Mouse (Mus musculus) limb, embryonic 10.5 days (tissue): Measurements from ENCODE around the gene Men1. TPM values are rescaled to one million over a fixed set of nuclear protein-coding genes. Genes with fewer than 3 reads are reported as not detected.
"Not testable (repeated sequence)": the region's sequence is repeated elsewhere in the genome, so short reads cannot be mapped to it uniquely, and the experiment has no call there.

Experiments used
- DNase-seq: peaks from one replicate; pipeline ENCODE4 v3.0.0-alpha.2; 2017; ENCODE audit warnings: low spot score
- H3K27ac ChIP-seq: fragments of 300-500 bp; sonication (generic); 2 replicates; pipeline ENCODE4 v1.5.1; 2016; ENCODE audit warnings: mild to moderate bottlenecking
- H3K27me3 ChIP-seq: fragments of 300-500 bp; sonication (generic); 2 replicates; pipeline ENCODE4 v1.6.1; 2016; ENCODE audit warnings: low read depth, mild to moderate bottlenecking; ENCODE audit not compliant: poor library complexity, severe bottlenecking
- H3K36me3 ChIP-seq: fragments of 300-500 bp; sonication (generic); 2 replicates; pipeline ENCODE4 v1.6.1; 2016; ENCODE audit warnings: mild to moderate bottlenecking, moderate library complexity
- H3K4me1 ChIP-seq: fragments of 300-500 bp; sonication (generic); 2 replicates; pipeline ENCODE4 v1.6.1; 2016
- H3K4me3 ChIP-seq: fragments of 300-500 bp; sonication (generic); 2 replicates; pipeline ENCODE4 v1.5.1; 2016; ENCODE audit warnings: mild to moderate bottlenecking, moderate library complexity
- H3K9me3 ChIP-seq: fragments of 300-500 bp; sonication (generic); replicated peaks from 2 replicates; pipeline ENCODE4 v1.6.1; 2016; ENCODE audit warnings: mild to moderate bottlenecking
- WGBS: fragments of 180-500 bp; shearing (Covaris S2); methylation state at CpG from one replicate; pipeline ENCODE4 v1.1.7; 2016; 5-methylcytosine and 5-hydroxymethylcytosine counted together
- polyA plus RNA-seq: library from polyadenylated mRNA; unstranded; fragments of >200 nt; fragmentation: Nextera tagmentation; extraction: Ambion mirVana; gene quantifications from 2 replicates; pipeline ENCODE4 v1.2.1, GENCODE M21; 2016

Men1 gene
- 118 and 120 TPM in 2 replicates for polyA plus RNA-seq

GRCm38 (mm10) chr19:6334673-6335457 lies at the start of gene Men1:
Gene Men1, plus strand, starts transcription at chr19:6334979.
- Histone ChIP-seq H3K36me3 (peaks cover 34% of the 10 kb centered on the region), H3K4me3 (peak within 1 kb of the TSS; percentile 61), H3K9me3 (no peaks in the 10 kb centered on the region), H3K27ac (peak within 1 kb of the TSS; percentile 86), H3K27me3 (no peaks in the 10 kb centered on the region), H3K4me1 (peaks cover 37% of the 10 kb centered on the region)
- peak; percentile 94 for DNase-seq
- WGBS: under 1% methylated on average over 43 of the region's 43 CpGs

DNA sequence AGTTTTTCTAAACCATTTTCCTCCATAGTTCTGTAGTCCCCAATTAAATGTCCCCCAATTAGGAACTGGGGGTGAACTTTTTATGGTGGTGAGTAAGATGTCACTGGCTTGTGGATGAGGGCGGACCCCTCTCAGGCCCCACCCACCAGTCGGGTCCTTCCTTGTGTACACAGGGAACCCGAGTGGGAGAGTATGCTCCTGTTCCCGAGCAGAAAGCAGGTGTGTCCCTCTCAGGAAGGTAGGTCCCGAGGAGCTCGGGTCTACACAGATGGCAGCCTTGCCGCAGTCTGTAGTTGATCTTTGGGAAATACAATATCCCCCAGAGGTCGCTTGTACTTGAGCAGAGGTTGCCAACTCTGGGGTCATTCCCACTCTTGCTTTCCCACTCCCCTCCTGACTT lies 49.6 kb upstream of the Men1 start:
- peak overlapping the region; percentile 7; the same call in 1 of the 2 replicates for H3K27ac ChIP-seq
- 78% methylated on average over 8 of the region's 8 CpGs for WGBS
- no peak for DNase-seq

DNA sequence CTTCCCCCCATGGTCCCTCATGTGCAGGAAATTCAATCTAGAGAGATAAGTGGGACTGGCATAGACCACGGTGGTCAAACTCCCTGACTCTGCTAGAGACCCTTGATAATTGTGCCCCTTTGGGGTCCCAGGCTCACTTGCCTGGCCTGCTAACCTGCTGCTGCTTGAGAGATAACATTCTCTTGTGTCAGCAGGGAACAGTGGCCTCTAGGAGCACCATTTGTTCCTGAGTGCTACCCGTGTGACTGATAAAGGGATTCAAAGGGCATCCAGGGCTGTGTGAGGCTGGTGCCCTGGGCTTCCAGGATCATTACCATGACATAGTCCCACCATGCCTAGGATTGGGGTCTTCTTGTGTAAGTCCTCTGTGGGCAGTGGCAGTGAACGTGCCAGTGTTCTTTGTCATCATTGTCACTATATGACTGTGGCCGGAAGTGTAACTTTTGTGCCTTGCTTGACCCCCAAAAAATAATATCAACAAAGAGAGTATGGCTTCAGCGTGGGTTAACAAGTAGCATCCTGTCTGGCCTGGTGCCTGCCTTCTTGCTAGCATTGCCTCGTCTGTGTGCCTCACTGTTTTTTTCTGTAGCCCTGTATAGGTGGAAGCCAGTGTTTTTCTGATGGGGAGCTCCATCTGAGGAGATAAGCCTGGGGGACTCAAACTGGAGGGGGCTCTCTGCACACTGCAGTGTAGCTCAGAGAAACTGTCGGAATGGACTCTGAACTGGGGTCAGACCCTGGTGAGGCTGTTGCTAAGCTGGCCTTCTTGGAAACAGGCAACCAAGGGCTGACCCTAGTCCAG lies 48.9 kb upstream of the Men1 start:
- H3K4me3 ChIP-seq: no peak overlapping the region
- peaks cover 94% of the 10 kb centered on the region for H3K36me3 ChIP-seq
- peak overlapping the region; percentile 7; the same call in 1 of the 2 replicates for H3K27ac ChIP-seq
- WGBS: 84% methylated on average over 7 of the region's 7 CpGs
- H3K4me1 ChIP-seq: peaks cover 12% of the 10 kb centered on the region; the same call in 1 of the 2 replicates
- H3K27me3 ChIP-seq: no peaks in the 10 kb centered on the region
- DNase-seq: no peak
- H3K9me3 ChIP-seq: no peaks in the 10 kb centered on the region

More for the DNA sequence above, 49.6 kb upstream of the Men1 start:
- Histone ChIP-seq H3K4me1 (peaks cover 12% of the 10 kb centered on the region), H3K4me3 (no peak overlapping the region), H3K27me3 (no peaks in the 10 kb centered on the region), H3K9me3 (no peaks in the 10 kb centered on the region), H3K36me3 (peaks cover 98% of the 10 kb centered on the region)

DNA sequence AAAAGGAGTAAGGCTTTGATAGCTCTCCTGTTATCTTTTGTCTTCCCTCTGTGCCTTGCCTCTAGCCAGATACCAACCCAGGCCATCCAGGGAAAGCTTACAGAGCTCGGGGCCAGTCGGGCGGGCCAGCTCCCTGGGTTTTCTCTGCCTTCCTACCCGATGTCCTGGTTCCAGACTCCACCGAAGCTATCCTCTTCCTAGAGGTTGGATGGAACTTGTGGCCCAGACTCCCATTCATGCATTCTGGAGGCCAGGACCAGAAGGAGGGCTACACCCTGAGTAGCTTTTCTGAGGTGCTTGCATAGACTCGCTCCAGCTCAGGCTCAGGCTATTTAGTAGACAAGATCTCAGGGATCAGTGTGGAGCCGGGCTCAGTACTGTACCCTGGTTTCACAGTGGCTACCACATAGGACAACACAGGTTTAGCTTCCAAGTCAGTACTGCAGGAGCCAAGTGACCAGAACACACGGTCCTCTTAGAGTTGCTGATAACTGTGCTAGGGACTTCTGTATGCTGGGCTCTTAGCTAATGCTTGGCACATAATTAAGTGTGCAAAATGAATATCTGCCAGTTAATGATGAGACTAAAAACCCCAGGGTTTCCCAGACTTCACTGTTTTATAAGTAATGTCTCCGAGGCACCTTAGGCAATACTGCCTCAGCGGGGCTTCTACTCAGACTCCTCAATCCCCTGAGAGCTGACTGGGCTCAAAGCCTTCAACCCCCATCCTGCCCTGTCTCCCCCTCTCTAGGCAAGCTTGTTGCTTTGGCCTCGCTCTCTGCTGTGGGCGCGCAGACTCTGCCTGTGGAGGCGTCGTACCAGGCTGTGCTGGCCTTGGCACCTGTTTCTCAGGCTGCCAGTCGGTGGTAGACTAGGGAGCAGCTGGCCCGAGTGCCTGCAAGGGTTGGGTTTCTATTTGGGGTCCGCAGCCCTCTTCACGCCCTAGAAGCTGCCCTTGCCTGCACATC lies 48.1 kb upstream of the Men1 start:
- Histone ChIP-seq H3K36me3 (peaks cover 94% of the 10 kb centered on the region), H3K27ac (no peak overlapping the region), H3K4me3 (no peak overlapping the region), H3K27me3 (no peaks in the 10 kb centered on the region), H3K9me3 (no peaks in the 10 kb centered on the region), H3K4me1 (peaks cover 11% of the 10 kb centered on the region; the same call in 1 of the 2 replicates)
- DNase-seq: no peak
- WGBS: 91% methylated on average over 19 of the region's 19 CpGs

DNA sequence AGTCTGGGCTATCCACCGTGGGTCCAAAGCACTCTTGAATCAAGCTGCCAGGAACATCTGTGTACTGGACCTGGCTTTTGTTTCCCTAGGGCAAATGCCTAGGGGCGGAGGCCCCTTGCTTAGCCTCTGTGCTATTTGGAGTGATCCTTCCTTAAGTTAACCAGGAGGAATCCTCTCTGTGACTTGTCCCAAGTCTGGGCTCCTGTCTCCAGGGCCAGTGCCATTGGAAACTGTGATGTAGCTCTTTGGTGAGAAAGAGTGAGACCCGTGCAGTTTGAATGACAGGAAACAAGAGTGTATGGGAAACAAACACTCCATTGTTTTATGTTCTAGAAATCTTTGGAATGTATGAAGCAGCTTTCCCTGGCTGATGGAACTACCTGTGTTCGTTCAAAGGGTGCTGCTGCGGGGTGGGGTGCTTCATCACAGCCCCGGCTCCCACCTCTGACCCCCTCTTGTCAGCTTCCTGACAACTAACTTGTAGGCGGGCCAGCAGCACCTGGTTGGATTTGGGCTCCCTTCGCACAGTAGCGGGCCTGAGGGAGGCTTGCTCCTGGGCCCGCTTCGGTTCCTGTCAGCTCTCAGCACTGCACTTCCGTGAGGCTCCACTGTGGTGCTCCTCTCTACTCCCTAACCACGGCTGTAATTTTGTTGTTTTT lies 46.4 kb upstream of the Men1 start:
- Histone ChIP-seq H3K36me3 (peaks cover 92% of the 10 kb centered on the region), H3K9me3 (no peaks in the 10 kb centered on the region), H3K27ac (peak overlapping the region; percentile 32; the same call in 1 of the 2 replicates), H3K27me3 (no peaks in the 10 kb centered on the region), H3K4me1 (peaks cover 11% of the 10 kb centered on the region; the same call in 1 of the 2 replicates), H3K4me3 (no peak overlapping the region)
- WGBS: 84% methylated on average over 13 of the region's 13 CpGs
- DNase-seq: no peak

GRCm38 (mm10) chr19:6289696-6290238 lies 45.0 kb upstream of the Men1 start:
- Histone ChIP-seq H3K4me1 (peaks cover 11% of the 10 kb centered on the region; the same call in 1 of the 2 replicates), H3K27me3 (no peaks in the 10 kb centered on the region), H3K4me3 (no peak overlapping the region), H3K27ac (no peak overlapping the region), H3K9me3 (no peaks in the 10 kb centered on the region), H3K36me3 (peaks cover 92% of the 10 kb centered on the region)
- no peak for DNase-seq
- 92% methylated on average over 14 of the region's 14 CpGs for WGBS

DNA sequence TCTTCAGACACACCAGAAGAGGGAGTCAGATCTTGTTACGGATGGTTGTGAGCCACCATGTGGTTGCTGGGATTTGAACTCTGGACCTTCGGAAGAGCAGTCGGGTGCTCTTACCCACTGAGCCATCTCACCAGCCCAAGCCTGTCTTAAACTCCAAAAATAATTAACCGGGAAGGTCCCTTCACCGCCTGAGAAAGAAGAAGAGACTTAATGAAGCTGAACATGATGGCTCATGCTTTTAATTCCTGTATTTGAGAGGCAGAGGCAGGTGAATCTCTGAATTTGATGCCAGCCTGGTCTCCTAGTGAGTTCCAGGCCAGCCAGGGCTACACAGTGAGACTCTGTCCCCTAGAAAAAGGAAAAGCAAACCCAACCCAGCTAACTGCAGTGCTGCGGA lies 44.1 kb upstream of the Men1 start:
- H3K27ac ChIP-seq: 0 out of 2 replicates have a peak overlapping the region, but pooled peaks have one; percentile 20
- not testable (repeated sequence) for H3K4me3 ChIP-seq

DNA sequence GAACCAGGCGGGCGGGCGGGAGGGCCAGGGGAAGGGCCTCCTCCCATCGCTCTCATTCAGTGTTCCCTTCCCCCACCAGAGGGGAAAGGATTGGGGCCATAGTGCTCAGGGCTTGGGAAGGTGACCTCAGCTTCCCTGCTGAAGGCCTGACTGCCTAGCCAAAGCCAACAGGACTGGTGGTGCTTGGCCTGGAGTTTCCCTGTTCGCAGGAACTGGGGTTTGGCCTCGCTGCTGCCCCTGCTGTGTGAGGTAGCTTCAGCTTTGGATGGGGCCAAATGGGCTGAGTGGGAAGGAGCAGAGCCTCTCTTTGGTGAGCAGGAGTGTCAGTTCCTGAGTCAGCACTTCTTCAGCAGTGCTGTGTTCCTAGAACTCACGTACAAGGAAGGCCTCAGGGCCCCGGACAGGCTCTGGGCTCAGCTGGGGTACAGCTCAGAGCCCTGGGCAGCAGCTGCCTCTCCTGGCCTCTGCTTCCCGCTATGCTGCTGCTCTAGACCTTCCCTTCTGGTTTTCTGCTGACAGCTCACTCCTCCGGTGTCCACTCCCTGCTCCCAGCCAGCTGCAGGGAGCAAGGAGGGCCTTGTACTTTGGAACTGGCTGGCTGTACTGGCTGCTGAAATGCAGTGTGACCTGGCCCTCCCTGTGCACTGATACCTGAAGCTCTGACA lies 43.5 kb upstream of the Men1 start:
- no peaks in the 10 kb centered on the region for H3K9me3 ChIP-seq
- WGBS: 74% methylated on average over 10 of the region's 10 CpGs
- no peak overlapping the region for H3K4me3 ChIP-seq
- DNase-seq: no peak
- peak overlapping the region; percentile 20; the same call in 1 of the 2 replicates for H3K27ac ChIP-seq
- H3K36me3 ChIP-seq: peaks cover 92% of the 10 kb centered on the region
- no peaks in the 10 kb centered on the region for H3K27me3 ChIP-seq
- H3K4me1 ChIP-seq: peaks cover 11% of the 10 kb centered on the region; the same call in 1 of the 2 replicates

More for the DNA sequence above, 44.1 kb upstream of the Men1 start:
- H3K27me3 ChIP-seq, H3K9me3 ChIP-seq, DNase-seq: not testable (repeated sequence)
- Histone ChIP-seq H3K4me1 (peaks cover 11% of the 10 kb centered on the region; the same call in 1 of the 2 replicates), H3K36me3 (peaks cover 92% of the 10 kb centered on the region)
- 94% methylated on average over 6 of the region's 6 CpGs for WGBS

DNA sequence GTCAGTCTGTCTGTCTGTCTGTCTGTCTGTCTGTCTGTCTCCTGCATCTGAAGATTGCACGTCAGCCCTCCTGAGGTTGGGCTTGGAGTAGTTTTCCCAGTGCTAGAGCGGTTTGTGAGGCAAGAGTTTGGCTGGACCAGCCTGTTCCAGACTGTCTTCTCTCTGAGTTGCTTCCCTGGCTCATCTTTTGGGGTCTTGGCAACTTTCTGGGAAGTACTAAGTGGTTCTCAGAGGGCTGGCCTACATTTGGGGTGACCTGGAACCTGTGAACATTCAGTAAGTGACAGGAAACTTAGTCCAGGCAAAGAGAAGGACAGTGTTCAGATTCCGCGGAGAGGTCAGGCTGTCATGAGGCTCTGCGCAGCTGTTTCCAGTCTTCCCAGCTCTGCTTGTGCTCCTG lies 42.5 kb upstream of the Men1 start:
- peaks cover 92% of the 10 kb centered on the region for H3K36me3 ChIP-seq
- H3K27ac ChIP-seq: no peak overlapping the region
- H3K9me3 ChIP-seq: no peaks in the 10 kb centered on the region
- WGBS: 86% methylated on average over 5 of the region's 5 CpGs
- no peaks in the 10 kb centered on the region for H3K27me3 ChIP-seq
- peaks cover 11% of the 10 kb centered on the region; the same call in 1 of the 2 replicates for H3K4me1 ChIP-seq
- no peak for DNase-seq
- H3K4me3 ChIP-seq: no peak overlapping the region

DNA sequence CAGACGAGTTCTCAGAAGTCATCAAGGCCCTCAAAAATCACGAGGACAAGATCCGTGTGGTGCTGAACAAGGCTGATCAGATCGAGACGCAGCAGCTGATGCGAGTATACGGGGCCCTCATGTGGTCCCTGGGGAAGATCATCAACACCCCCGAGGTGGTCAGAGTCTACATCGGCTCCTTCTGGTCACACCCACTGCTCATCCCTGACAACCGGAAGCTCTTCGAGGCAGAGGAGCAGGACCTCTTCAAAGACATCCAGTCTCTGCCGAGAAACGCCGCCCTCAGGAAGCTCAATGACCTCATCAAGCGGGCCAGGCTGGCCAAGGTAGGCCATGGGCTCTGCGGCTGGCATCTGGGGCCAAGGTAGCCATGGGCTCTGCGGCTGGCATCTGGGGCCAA lies 40.5 kb upstream of the Men1 start:
- Histone ChIP-seq H3K4me1 (0 out of 2 replicates have a peak, but pooled peaks cover 4% of the 10 kb centered on the region), H3K36me3 (peaks cover 95% of the 10 kb centered on the region), H3K9me3 (no peaks in the 10 kb centered on the region), H3K4me3 (no peak overlapping the region), H3K27me3 (no peaks in the 10 kb centered on the region), H3K27ac (no peak overlapping the region)
- DNase-seq: no peak
- WGBS: 95% methylated on average over 17 of the region's 17 CpGs

GRCm38 (mm10) chr19:6296551-6297210 lies 38.1 kb upstream of the Men1 start:
- H3K27me3 ChIP-seq: no peaks in the 10 kb centered on the region
- WGBS: 89% methylated on average over 5 of the region's 5 CpGs
- no peak overlapping the region for H3K27ac ChIP-seq
- H3K9me3 ChIP-seq: no peaks in the 10 kb centered on the region
- peaks cover 96% of the 10 kb centered on the region for H3K36me3 ChIP-seq
- no peak overlapping the region for H3K4me3 ChIP-seq
- DNase-seq: no peak
- no peaks in the 10 kb centered on the region for H3K4me1 ChIP-seq
